Mouse (Mus musculus) olfactory bulb, adult 2 months (tissue): Measurements from ENCODE around the gene Cd96. TPM values are rescaled to one million over a fixed set of nuclear protein-coding genes. Genes with fewer than 3 reads are reported as not detected.

Experiments
- H3K27ac ChIP-seq: fragments of 200-500 bp; 2 replicates; pipeline ENCODE4 v1.5.1; 2012; ENCODE audit warnings: low read depth, low read length; ENCODE audit not compliant: insufficient read depth
- H3K4me1 ChIP-seq: fragments of 200-500 bp; 2 replicates; pipeline ENCODE4 v1.6.1; 2012; ENCODE audit warnings: low read length; ENCODE audit not compliant: control insufficient read depth, insufficient read depth
- H3K4me3 ChIP-seq: fragments of 200-500 bp; 2 replicates; pipeline ENCODE4 v1.5.1; 2012; ENCODE audit warnings: mild to moderate bottlenecking, low read depth, low read length, moderate library complexity; ENCODE audit not compliant: insufficient read depth
- CTCF ChIP-seq: fragments of 200-500 bp; IDR thresholded peaks from 2 replicates; pipeline ENCODE4 v1.5.1; 2012; ENCODE audit warnings: low read depth, mild to moderate bottlenecking, low read length, moderate library complexity; ENCODE audit not compliant: insufficient read depth
- POLR2A ChIP-seq: fragments of 200-500 bp; IDR thresholded peaks from 2 replicates; pipeline ENCODE4 v1.6.1; 2012; ENCODE audit warnings: mild to moderate bottlenecking, low read depth, low read length, moderate library complexity; ENCODE audit not compliant: insufficient read depth
- WGBS: fragments of 180-500 bp; shearing (Covaris S2); methylation state at CpG from one replicate; pipeline ENCODE4 v1.1.7; 2018; 5-methylcytosine and 5-hydroxymethylcytosine counted together
- polyA plus RNA-seq: library from polyadenylated mRNA; stranded (reverse); fragments of >200 nt; gene quantifications from 2 replicates; pipeline ENCODE4 v1.2.4, GENCODE M21; 2012; ENCODE audit warnings: low replicate concordance; ENCODE audit not compliant: missing spikeins, insufficient read depth, insufficient read length

The Cd96 gene
- polyA plus RNA-seq, 1 experiment = not detected

- TF ChIP-seq CTCF (no peak), POLR2A (no peak)
- H3K4me3 ChIP-seq = no peak overlapping the region
- no peak overlapping the region for H3K27ac ChIP-seq
- H3K4me1 ChIP-seq = no peaks in the 10 kb centered on the region
- 88% methylated on average over 10 of the region's 10 CpGs for WGBS
Observed at GRCm38 (mm10) chr16:46006261-46006660, 113.8 kb downstream of the Cd96 start.

- no peak for TF ChIP-seq POLR2A
- H3K4me3 ChIP-seq = no peak overlapping the region
- H3K4me1 ChIP-seq = no peaks in the 10 kb centered on the region
- 54% methylated on average over 10 of the region's 10 CpGs for WGBS
- H3K27ac ChIP-seq = no peak overlapping the region
Observed at GRCm38 (mm10) chr16:46001550-46002166, 118.4 kb downstream of the Cd96 start.

- TF ChIP-seq CTCF = no peak
Observed at GRCm38 (mm10) chr16:46000976-46001375, 119.1 kb downstream of the Cd96 start.

GRCm38 (mm10) chr16:45999374-46000191 lies 120.5 kb downstream of the Cd96 start:
- H3K27ac ChIP-seq = no peak overlapping the region
- no peak for TF ChIP-seq CTCF
- TF ChIP-seq POLR2A = no peak
- WGBS = 48% methylated on average over 10 of the region's 10 CpGs

More at GRCm38 (mm10) chr16:46000976-46001375, 119.1 kb downstream of the Cd96 start:
- WGBS = 93% methylated on average over 3 of the region's 3 CpGs
- no peak overlapping the region for H3K27ac ChIP-seq
- no peaks in the 10 kb centered on the region for H3K4me1 ChIP-seq
- no peak overlapping the region for H3K4me3 ChIP-seq

GRCm38 (mm10) chr16:45998231-45998630 lies 121.8 kb downstream of the Cd96 start:
- Histone ChIP-seq H3K4me3 (no peak overlapping the region), H3K4me1 (no peaks in the 10 kb centered on the region), H3K27ac (no peak overlapping the region)
- TF ChIP-seq POLR2A (no peak), CTCF (no peak)
- WGBS = 87% methylated on average over 7 of the region's 7 CpGs

More at GRCm38 (mm10) chr16:45999374-46000191, 120.5 kb downstream of the Cd96 start:
- Histone ChIP-seq H3K4me1 (no peaks in the 10 kb centered on the region), H3K4me3 (no peak overlapping the region)

- Histone ChIP-seq H3K4me1 (no peaks in the 10 kb centered on the region), H3K4me3 (no peak overlapping the region)
- 48% methylated on average over 10 of the region's 10 CpGs for WGBS
Observed at GRCm38 (mm10) chr16:45990901-45991676, 129.0 kb downstream of the Cd96 start.

GRCm38 (mm10) chr16:45986236-45986635 lies 133.8 kb downstream of the Cd96 start:
- H3K27ac ChIP-seq = no peak overlapping the region
- WGBS = 27% methylated on average over 1 of the region's 1 CpGs
- TF ChIP-seq POLR2A = no peak
- TF ChIP-seq CTCF = no peak
- no peaks in the 10 kb centered on the region for H3K4me1 ChIP-seq
- no peak overlapping the region for H3K4me3 ChIP-seq

More at GRCm38 (mm10) chr16:45990901-45991676, 129.0 kb downstream of the Cd96 start:
- H3K27ac ChIP-seq = no peak overlapping the region
- TF ChIP-seq POLR2A = no peak
- no peak for TF ChIP-seq CTCF

Other genes with a start within 250 kb of the Cd96 start
- not detected in 2 replicates for gene Phldb2, start 166.7 kb downstream of the Cd96 start, polyA plus RNA-seq
- gene Plcxd2, start 110.0 kb downstream of the Cd96 start, polyA plus RNA-seq = 85.3 TPM in 1 of 2 replicates, not detected in the other
- gene Gm4737, start 34.8 kb upstream of the Cd96 start, polyA plus RNA-seq = not detected in 2 replicates